Mouse (Mus musculus): ENCODE measurements around the gene Nkrf. TPM values are rescaled to one million over a fixed set of nuclear protein-coding genes. Genes with fewer than 3 reads are reported as not detected.
"Not testable (repeated sequence)": the region's sequence is repeated elsewhere in the genome, so short reads cannot be mapped to it uniquely, and the experiment has no call there.

The Nkrf gene
- polyA plus RNA-seq, 1 experiment from 2014 or later = 1.3 TPM

- 46% methylated on average over 12 of the region's 12 CpGs for WGBS
- no peak overlapping the region for H3K4me2 ChIP-seq (ENCODE audit: low read depth, low read length)
- ATAC-seq (ENCODE audit: insufficient read depth, low FRiP score) = no peak
- no peaks in the 10 kb centered on the region for H3K36me3 ChIP-seq (ENCODE audit: control insufficient read depth, insufficient read depth, low read length)
- no peaks in the 10 kb centered on the region for H3K4me1 ChIP-seq (ENCODE audit: control insufficient read depth, insufficient read depth, low read length)
- H3K4me3 ChIP-seq (replicated peaks; ENCODE audit: low read length) = no peak overlapping the region
- H3K27me3 ChIP-seq (ENCODE audit: control insufficient read depth, insufficient read depth, low read length) = no peaks in the 10 kb centered on the region
- H3K27ac ChIP-seq (ENCODE audit: low read length) = no peak overlapping the region
- H3K9me3 ChIP-seq (replicated peaks; ENCODE audit: control insufficient read depth, low read length) = no peaks in the 10 kb centered on the region
- H3K9ac ChIP-seq (ENCODE audit: low read length) = no peak overlapping the region
Observed at GRCm38 (mm10) chrX:36911343-36911742, 8.6 kb upstream of the Nkrf start.

DNA sequence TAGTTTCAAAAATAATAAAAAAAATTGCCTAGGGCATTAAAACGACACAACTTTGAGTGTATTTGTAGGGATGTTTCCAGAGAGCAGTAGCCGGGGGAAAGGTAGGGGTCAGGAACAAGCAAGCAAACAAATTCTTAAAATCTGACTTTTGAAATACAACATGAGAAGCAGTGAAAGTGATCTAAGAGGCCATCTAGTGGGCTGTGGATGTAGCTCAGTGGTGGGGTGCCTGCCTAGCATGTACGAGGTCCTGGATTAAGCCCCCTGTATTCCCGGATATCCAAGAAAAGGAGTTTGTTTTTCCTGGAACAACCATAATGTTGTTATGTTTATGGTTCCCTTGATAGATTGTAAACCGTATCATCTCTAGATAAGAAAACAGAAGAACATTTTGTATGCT, 3.8 kb upstream of the Nkrf start:
- H3K4me2 ChIP-seq (ENCODE audit: low read depth, low read length) = no peak overlapping the region
- no peaks in the 10 kb centered on the region for H3K36me3 ChIP-seq (ENCODE audit: control insufficient read depth, insufficient read depth, low read length)
- H3K27ac ChIP-seq (ENCODE audit: low read length) = no peak overlapping the region
- WGBS = 28% methylated on average over 5 of the region's 5 CpGs
- H3K27me3 ChIP-seq (ENCODE audit: control insufficient read depth, insufficient read depth, low read length) = no peaks in the 10 kb centered on the region
- no peaks in the 10 kb centered on the region for H3K4me1 ChIP-seq (ENCODE audit: control insufficient read depth, insufficient read depth, low read length)
- no peak for ATAC-seq (ENCODE audit: insufficient read depth, low FRiP score)
- H3K9me3 ChIP-seq (replicated peaks; ENCODE audit: control insufficient read depth, low read length) = no peaks in the 10 kb centered on the region
- H3K9ac ChIP-seq (ENCODE audit: low read length) = no peak overlapping the region
- H3K4me3 ChIP-seq (replicated peaks; ENCODE audit: low read length) = no peak overlapping the region

DNA sequence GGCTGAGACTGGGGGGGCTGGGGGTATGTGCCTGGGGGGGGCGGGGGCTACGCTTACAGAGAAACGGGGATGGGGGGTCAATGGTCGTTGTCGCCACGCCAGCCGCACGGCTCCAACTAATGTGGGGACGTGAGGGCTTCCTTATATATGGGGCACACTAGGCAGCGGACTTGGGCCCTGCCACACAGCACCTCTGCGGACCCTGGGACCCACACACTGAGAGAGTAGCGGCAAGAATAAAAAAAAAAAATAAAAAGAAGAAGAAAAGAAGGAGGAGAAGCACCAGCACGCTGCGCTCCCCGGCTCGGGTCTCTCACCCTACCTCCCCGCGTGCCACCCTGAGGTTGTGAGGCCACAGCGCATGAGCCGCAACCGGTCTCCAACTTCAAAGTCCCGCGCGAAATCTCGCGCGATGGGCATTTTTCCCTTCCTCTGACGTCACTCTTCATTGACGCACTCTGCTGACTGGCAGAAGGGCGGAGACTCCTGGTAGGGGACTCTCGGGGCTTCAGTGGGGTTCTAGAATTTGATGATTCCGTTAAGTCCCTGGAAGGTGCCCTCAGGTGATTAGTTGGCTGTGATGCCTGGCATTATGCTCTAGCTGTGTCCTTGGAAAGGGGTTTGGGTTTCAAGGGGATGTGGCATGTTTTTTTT, 543 bp upstream of the Nkrf start:
- 17% methylated on average over 31 of the region's 32 CpGs for WGBS
- Histone ChIP-seq H3K27ac (ENCODE audit: low read length) (no peak overlapping the region; the same call in 1 of the 2 replicates), H3K4me3 (replicated peaks; ENCODE audit: low read length) (peak overlapping the region; percentile 60), H3K4me2 (ENCODE audit: low read depth, low read length) (peak overlapping the region; percentile 68), H3K36me3 (ENCODE audit: control insufficient read depth, insufficient read depth, low read length) (no peaks in the 10 kb centered on the region), H3K27me3 (ENCODE audit: control insufficient read depth, insufficient read depth, low read length) (no peaks in the 10 kb centered on the region), H3K9ac (ENCODE audit: low read length) (peak overlapping the region; percentile 75), H3K4me1 (ENCODE audit: control insufficient read depth, insufficient read depth, low read length) (no peaks in the 10 kb centered on the region), H3K9me3 (replicated peaks; ENCODE audit: control insufficient read depth, low read length) (no peaks in the 10 kb centered on the region)
- peak; percentile 92 for ATAC-seq (ENCODE audit: insufficient read depth, low FRiP score)

DNA sequence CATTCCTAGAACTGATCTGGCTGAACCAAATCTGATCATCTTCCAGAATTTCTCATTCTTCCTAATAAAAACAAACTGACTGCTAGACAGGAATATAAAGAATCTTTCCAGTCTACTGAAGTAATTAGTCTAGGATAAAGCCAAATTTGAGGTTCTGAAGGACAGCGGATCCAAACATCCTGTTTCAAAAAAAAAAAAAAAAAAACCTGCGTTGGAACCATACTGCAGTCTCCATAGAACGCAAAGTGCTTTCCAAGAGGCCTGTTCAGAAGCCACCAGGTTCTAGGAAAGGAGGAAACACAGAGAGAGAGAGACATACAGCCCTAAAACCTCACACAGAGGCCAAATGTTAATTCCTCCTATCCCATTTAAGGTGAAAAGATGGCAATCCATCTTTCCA, 1.0 kb downstream of the Nkrf start:
- H3K36me3 ChIP-seq (ENCODE audit: control insufficient read depth, insufficient read depth, low read length) = no peaks in the 10 kb centered on the region
- H3K4me3 ChIP-seq (replicated peaks; ENCODE audit: low read length) = peak overlapping the region; percentile 60
- H3K4me1 ChIP-seq (ENCODE audit: control insufficient read depth, insufficient read depth, low read length) = no peaks in the 10 kb centered on the region
- no peaks in the 10 kb centered on the region for H3K9me3 ChIP-seq (replicated peaks; ENCODE audit: control insufficient read depth, low read length)
- H3K9ac ChIP-seq (ENCODE audit: low read length) = peak overlapping the region; percentile 75; the same call in 1 of the 2 replicates
- 36% methylated on average over 3 of the region's 3 CpGs for WGBS
- H3K27me3 ChIP-seq (ENCODE audit: control insufficient read depth, insufficient read depth, low read length) = no peaks in the 10 kb centered on the region
- no peak overlapping the region for H3K27ac ChIP-seq (ENCODE audit: low read length)
- no peak for ATAC-seq (ENCODE audit: insufficient read depth, low FRiP score)
- H3K4me2 ChIP-seq (ENCODE audit: low read depth, low read length) = peak overlapping the region; percentile 68

GRCm38 (mm10) chrX:36898931-36899330, 3.8 kb downstream of the Nkrf start:
- not testable (repeated sequence) for H3K9ac ChIP-seq (ENCODE audit: low read length); H3K9me3 ChIP-seq (replicated peaks; ENCODE audit: control insufficient read depth, low read length); ATAC-seq (ENCODE audit: insufficient read depth, low FRiP score); H3K27me3 ChIP-seq (ENCODE audit: control insufficient read depth, insufficient read depth, low read length); H3K36me3 ChIP-seq (ENCODE audit: control insufficient read depth, insufficient read depth, low read length); H3K4me1 ChIP-seq (ENCODE audit: control insufficient read depth, insufficient read depth, low read length); H3K4me2 ChIP-seq (ENCODE audit: low read depth, low read length); H3K4me3 ChIP-seq (replicated peaks; ENCODE audit: low read length); H3K27ac ChIP-seq (ENCODE audit: low read length)
- 40% methylated on average over 1 of the region's 1 CpGs for WGBS

- Histone ChIP-seq H3K4me1 (ENCODE audit: control insufficient read depth, insufficient read depth, low read length) (no peaks in the 10 kb centered on the region), H3K27ac (ENCODE audit: low read length) (no peak overlapping the region), H3K27me3 (ENCODE audit: control insufficient read depth, insufficient read depth, low read length) (no peaks in the 10 kb centered on the region), H3K4me3 (replicated peaks; ENCODE audit: low read length) (no peak overlapping the region), H3K36me3 (ENCODE audit: control insufficient read depth, insufficient read depth, low read length) (peaks cover 8% of the 10 kb centered on the region; the same call in 1 of the 2 replicates), H3K9ac (ENCODE audit: low read length) (no peak overlapping the region), H3K4me2 (ENCODE audit: low read depth, low read length) (no peak overlapping the region), H3K9me3 (replicated peaks; ENCODE audit: control insufficient read depth, low read length) (peaks cover 3% of the 10 kb centered on the region; the same call in 1 of the 2 replicates)
- ATAC-seq (ENCODE audit: insufficient read depth, low FRiP score) = no peak
- 90% methylated on average over 1 of the region's 1 CpGs for WGBS
Observed at GRCm38 (mm10) chrX:36884719-36885118, 18.0 kb downstream of the Nkrf start.

DNA sequence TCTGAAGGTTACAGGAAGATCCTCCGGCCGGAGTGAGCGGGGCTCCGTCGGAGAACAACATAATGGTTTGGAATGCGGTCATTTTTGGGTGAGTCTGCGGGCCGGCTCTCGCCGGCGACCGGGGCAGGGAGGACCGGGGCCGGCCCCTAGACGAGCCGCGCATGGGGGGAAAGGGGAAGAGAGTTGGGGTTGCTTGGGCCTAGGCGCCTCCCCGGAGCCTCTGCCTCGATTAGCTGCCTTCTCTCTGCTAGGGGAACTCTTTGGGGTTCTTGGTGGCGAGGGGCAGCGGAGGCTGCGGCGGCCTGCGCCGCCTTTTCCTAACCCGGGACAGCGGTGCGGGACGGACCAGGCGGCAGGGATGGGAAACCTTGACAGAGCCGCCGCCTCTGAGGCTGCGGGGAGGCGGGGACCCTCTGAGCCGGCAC, 28.0 kb downstream of the Nkrf start:
- H3K4me3 ChIP-seq (replicated peaks; ENCODE audit: low read length) = peak overlapping the region; percentile 71
- H3K9me3 ChIP-seq (replicated peaks; ENCODE audit: control insufficient read depth, low read length) = no peaks in the 10 kb centered on the region
- no peaks in the 10 kb centered on the region for H3K36me3 ChIP-seq (ENCODE audit: control insufficient read depth, insufficient read depth, low read length)
- H3K9ac ChIP-seq (ENCODE audit: low read length) = peak overlapping the region; percentile 83
- no peak; the same call in 1 of the 2 replicates for ATAC-seq (ENCODE audit: insufficient read depth, low FRiP score)
- H3K4me1 ChIP-seq (ENCODE audit: control insufficient read depth, insufficient read depth, low read length) = no peaks in the 10 kb centered on the region
- peak overlapping the region; percentile 59 for H3K4me2 ChIP-seq (ENCODE audit: low read depth, low read length)
- peak overlapping the region; percentile 70 for H3K27ac ChIP-seq (ENCODE audit: low read length)
- no peaks in the 10 kb centered on the region for H3K27me3 ChIP-seq (ENCODE audit: control insufficient read depth, insufficient read depth, low read length)
- WGBS = 9% methylated on average over 26 of the region's 36 CpGs

DNA sequence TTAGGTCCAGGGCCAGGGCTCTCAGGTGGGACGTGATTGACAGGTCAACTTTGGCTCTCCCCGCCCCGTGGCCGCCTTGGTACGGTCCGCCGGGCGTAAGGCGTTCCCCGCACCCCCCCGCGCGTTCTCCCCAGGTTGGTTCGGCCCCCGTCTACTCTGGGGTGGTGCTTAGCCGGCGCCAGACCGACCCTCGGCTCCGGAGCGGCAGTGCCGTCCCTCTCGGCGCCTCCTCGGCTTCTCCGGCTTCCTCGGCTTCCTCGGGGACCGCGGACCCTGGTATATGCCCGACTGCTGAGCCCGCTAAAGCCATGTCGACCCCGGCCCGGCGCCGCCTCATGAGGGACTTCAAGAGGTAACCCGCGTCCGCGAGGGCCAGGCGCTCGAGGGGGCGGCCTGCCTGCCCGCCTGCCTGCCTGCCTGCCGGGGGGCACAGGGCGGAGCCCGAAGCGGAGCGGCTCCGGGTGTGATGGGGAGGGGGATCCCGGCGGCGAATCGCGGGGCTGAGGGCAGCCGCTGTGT, 28.5 kb downstream of the Nkrf start:
- peak overlapping the region; percentile 83 for H3K9ac ChIP-seq (ENCODE audit: low read length)
- no peaks in the 10 kb centered on the region for H3K4me1 ChIP-seq (ENCODE audit: control insufficient read depth, insufficient read depth, low read length)
- H3K9me3 ChIP-seq (replicated peaks; ENCODE audit: control insufficient read depth, low read length) = no peaks in the 10 kb centered on the region
- peak overlapping the region; percentile 52 for H3K4me2 ChIP-seq (ENCODE audit: low read depth, low read length)
- no peaks in the 10 kb centered on the region for H3K27me3 ChIP-seq (ENCODE audit: control insufficient read depth, insufficient read depth, low read length)
- peak overlapping the region; percentile 71 for H3K4me3 ChIP-seq (replicated peaks; ENCODE audit: low read length)
- H3K27ac ChIP-seq (ENCODE audit: low read length) = peak overlapping the region; percentile 70
- 14% methylated on average over 54 of the region's 57 CpGs for WGBS
- H3K36me3 ChIP-seq (ENCODE audit: control insufficient read depth, insufficient read depth, low read length) = no peaks in the 10 kb centered on the region
- ATAC-seq (ENCODE audit: insufficient read depth, low FRiP score) = peak; percentile 97

DNA sequence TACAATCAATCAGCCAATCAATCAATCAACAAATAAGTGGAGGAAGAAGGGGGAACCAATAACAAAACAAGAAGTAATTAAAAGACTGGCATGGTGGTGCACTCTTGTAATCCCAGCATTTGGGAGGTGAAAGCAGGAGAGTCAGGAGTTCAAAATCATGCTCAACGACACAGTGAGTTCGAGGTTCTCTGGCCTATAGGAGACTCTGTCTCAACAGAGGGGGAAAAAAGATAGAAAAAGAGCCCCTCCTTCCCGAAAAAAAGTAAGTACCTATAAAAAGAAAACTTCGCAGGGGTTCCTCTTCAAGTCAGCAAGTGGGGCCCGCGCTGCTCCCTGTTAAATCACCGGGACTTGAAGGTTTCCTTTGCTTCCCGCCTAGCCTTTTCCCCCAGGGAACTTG, 28.9 kb downstream of the Nkrf start, which contains the start of the genes Ube2a and C330007P06Rik:
Gene Ube2a (plus strand): TSS at position 136 of the 400 bp plus-strand sequence.
Gene C330007P06Rik (minus strand): TSS at position 347 of the 400 bp plus-strand sequence.
- Histone ChIP-seq H3K9me3 (replicated peaks; ENCODE audit: control insufficient read depth, low read length) (no peaks in the 10 kb centered on the region), H3K4me3 (replicated peaks; ENCODE audit: low read length) (peak within 1 kb of the TSS; percentile 71), H3K4me1 (ENCODE audit: control insufficient read depth, insufficient read depth, low read length) (no peaks in the 10 kb centered on the region), H3K27me3 (ENCODE audit: control insufficient read depth, insufficient read depth, low read length) (no peaks in the 10 kb centered on the region), H3K4me2 (ENCODE audit: low read depth, low read length) (peak within 1 kb of the TSS; percentile 59), H3K36me3 (ENCODE audit: control insufficient read depth, insufficient read depth, low read length) (no peaks in the 10 kb centered on the region), H3K27ac (ENCODE audit: low read length) (peak within 1 kb of the TSS; percentile 70), H3K9ac (ENCODE audit: low read length) (peak within 1 kb of the TSS; percentile 83)
- 12% methylated on average over 8 of the region's 8 CpGs for WGBS
- no peak for ATAC-seq (ENCODE audit: insufficient read depth, low FRiP score)

All from stomach, embryonic 16.5 days (tissue).